Comparison of ENCODE assay signal across 20 mouse cellular contexts in genomic region chr15:102401278-102401677, GRCm38 (mm10). TPM values are rescaled to one million over a fixed set of nuclear protein-coding genes. Genes with fewer than 3 reads are reported as not detected.
A peak's percentile ranks its signal among the peaks of the same experiment; 100 is the strongest.
DNase-seq lines count a peak whose midpoint lies in the region; ATAC-seq and TF ChIP-seq lines count a peak whose summit lies in the region.
"Had no signal": no experiment of that assay in that cellular context is flagged by ENCODE, and none has a peak within 500 bp of the region (broad histone marks: within the 10 kb centered on the region; RNA-seq: fewer than 3 reads in every experiment).

No protein-coding gene starts in this region.

- H3K9me3 ChIP-seq in heart, embryonic 13.5 days = no peaks in the 10 kb centered on the region
- no peaks in the 10 kb centered on the region for H3K9me3 ChIP-seq in MEL (replicated peaks; ENCODE audit: insufficient read depth, low read length)
- H3K9me3 ChIP-seq in limb, embryonic 11.5 days (ENCODE audit: control insufficient read depth, low read length) = no peaks in the 10 kb centered on the region
- no peaks in the 10 kb centered on the region for H3K9me3 ChIP-seq in liver, postnatal 0 days (ENCODE audit: low read length)
- H3K9me3 ChIP-seq: embryonic facial prominence, embryonic 12.5 days; forebrain, embryonic 10.5 days had no signal

- H3K36me3 ChIP-seq in heart, embryonic 13.5 days = no peaks in the 10 kb centered on the region
- peaks cover 0 to 6% of the 10 kb centered on the region in 2 experiments; a peak in 2 of 4 replicates for H3K36me3 ChIP-seq in MEL (ENCODE audit: control insufficient read depth in 1 of 2, insufficient read depth in 2 of 2, low read length in 2 of 2)
- no peaks in the 10 kb centered on the region for H3K36me3 ChIP-seq in limb, embryonic 11.5 days (ENCODE audit: control insufficient read depth, insufficient read depth, low read length)
- H3K36me3 ChIP-seq in liver, postnatal 0 days (replicated peaks; ENCODE audit: insufficient read depth, low read length) = no peaks in the 10 kb centered on the region
- H3K36me3 ChIP-seq: embryonic facial prominence, embryonic 12.5 days; forebrain, embryonic 10.5 days had no signal

- H3K4me2 ChIP-seq in heart, embryonic 13.5 days = no peak overlapping the region
- no peak overlapping the region for H3K4me2 ChIP-seq in limb, embryonic 11.5 days (ENCODE audit: low read depth, severe bottlenecking)
- H3K4me2 ChIP-seq in liver, postnatal 0 days (ENCODE audit: low read depth, low read length) = no peak overlapping the region
- H3K4me2 ChIP-seq: embryonic facial prominence, embryonic 12.5 days had no signal

- H3K79me2 ChIP-seq in MEL (ENCODE audit: control insufficient read depth, insufficient read depth, low read length, poor library complexity) = peaks cover 6% of the 10 kb centered on the region; the same call in 1 of the 2 replicates

- no peak overlapping the region for H3K9ac ChIP-seq in heart, embryonic 13.5 days
- no peak overlapping the region for H3K9ac ChIP-seq in MEL (ENCODE audit: control insufficient read depth, low read depth, low read length, poor library complexity, severe bottlenecking)
- no peak overlapping the region for H3K9ac ChIP-seq in limb, embryonic 11.5 days (ENCODE audit: low read length)
- no peak overlapping the region for H3K9ac ChIP-seq in liver, postnatal 0 days (replicated peaks)
- H3K9ac ChIP-seq: embryonic facial prominence, embryonic 12.5 days had no signal

- H3K27me3 ChIP-seq in heart, embryonic 13.5 days (replicated peaks) = no peaks in the 10 kb centered on the region
- no peaks in the 10 kb centered on the region for H3K27me3 ChIP-seq in MEL (ENCODE audit: control insufficient read depth in 1 of 2, insufficient read depth in 2 of 2, low read length in 2 of 2)
- no peaks in the 10 kb centered on the region for H3K27me3 ChIP-seq in limb, embryonic 11.5 days (ENCODE audit: control insufficient read depth, insufficient read depth, low read length)
- no peaks in the 10 kb centered on the region for H3K27me3 ChIP-seq in liver, postnatal 0 days (ENCODE audit: insufficient read depth, low read length)
- H3K27me3 ChIP-seq: embryonic facial prominence, embryonic 12.5 days had no signal

- H3K27ac ChIP-seq in heart, embryonic 13.5 days (replicated peaks) = peak overlapping the region; percentile 95
- no peak overlapping the region for H3K27ac ChIP-seq in MEL (ENCODE audit: control insufficient read depth, low read depth, low read length)
- 0 out of 2 replicates have a peak overlapping the region, but pooled peaks have one; percentile 30 for H3K27ac ChIP-seq in limb, embryonic 11.5 days (replicated peaks; ENCODE audit: low read depth, low read length)
- H3K27ac ChIP-seq in liver, postnatal 0 days (ENCODE audit: low read depth) = peak overlapping the region; percentile 93
- H3K27ac ChIP-seq: forebrain, embryonic 10.5 days had no signal

- 44% methylated on average over 2 of the region's 2 CpGs for WGBS in heart, embryonic 13.5 days
- 83% methylated on average over 2 of the region's 2 CpGs for WGBS in limb, embryonic 11.5 days
- 59% methylated on average over 2 of the region's 2 CpGs for WGBS in liver, postnatal 0 days (ENCODE audit: insufficient replicate concordance)

- DNase-seq in heart, postnatal 36 days = no peak
- peak; percentile 53 for DNase-seq in MEL (ENCODE audit: low read depth, low spot score)
- no peak for DNase-seq in limb, embryonic 11.5 days (ENCODE audit: low spot score)
- DNase-seq in liver, postnatal 0 days = no peak
- DNase-seq in cerebellum, adult 18-20 months = no peak
- no peak for DNase-seq in right cerebral cortex, postnatal 36 days (ENCODE audit: low spot score in 2 of 2)
- DNase-seq: cerebellum, postnatal 36 days; heart, postnatal 14 days; kidney, adult 18-20 months; kidney, postnatal 14 days; layer of hippocampus, adult 9-11 months; lung, adult 2 months; thymus, postnatal 25 days had no signal

- TF ChIP-seq EP300 in MEL (IDR thresholded peaks at IDR 0.05; ENCODE audit: low read depth in 1 of 2, low read length in 2 of 2) = peak; percentile 23 to 54; a peak in 2 of 4 replicates
- no peak for TF ChIP-seq EP300 in liver, postnatal 0 days (IDR thresholded peaks at IDR 0.05; ENCODE audit: low read depth)

- no peak for TF ChIP-seq POLR2A in MEL (IDR thresholded peaks at IDR 0.05; ENCODE audit: control insufficient read depth in 1 of 2, insufficient read depth in 1 of 2, low read depth in 1 of 2, low read length in 2 of 2, poor library complexity in 1 of 2)

- H3K4me3 ChIP-seq in heart, embryonic 13.5 days = no peak overlapping the region
- no peak overlapping the region for H3K4me3 ChIP-seq in MEL (ENCODE audit: control insufficient read depth in 1 of 2, insufficient read depth in 1 of 2, low read depth in 2 of 2, low read length in 2 of 2)
- no peak overlapping the region for H3K4me3 ChIP-seq in limb, embryonic 11.5 days (ENCODE audit: low read depth, low read length)
- no peak overlapping the region for H3K4me3 ChIP-seq in liver, postnatal 0 days (ENCODE audit: low read depth, low read length)
- H3K4me3 ChIP-seq: embryonic facial prominence, embryonic 12.5 days; forebrain, embryonic 10.5 days had no signal

- no peak for TF ChIP-seq RAD21 in MEL (IDR thresholded peaks at IDR 0.05; ENCODE audit: low read depth, low read length)

- intact Hi-C loops in heart, postnatal 36 days (cut with DNase I) = loop anchor here (5.0 kb wide), 1 partner anchor 111 kb away; no protein-coding TSS in a partner anchor

- ATAC-seq in heart, embryonic 13.5 days (ENCODE audit: extremely low read depth, insufficient number of reproducible peaks, low FRiP score, low TSS enrichment) = no peak
- no peak for ATAC-seq in limb, embryonic 11.5 days (ENCODE audit: insufficient number of reproducible peaks, low FRiP score, low TSS enrichment, low read depth)
- ATAC-seq in liver, postnatal 0 days = no peak
- ATAC-seq: activated CD4-positive, CD25-positive, alpha-beta regulatory T cell, adult 4 months; hindbrain, postnatal 0 days had no signal

- peaks cover 31% of the 10 kb centered on the region for H3K4me1 ChIP-seq in heart, embryonic 13.5 days
- peaks cover 4 to 12% of the 10 kb centered on the region in 2 experiments for H3K4me1 ChIP-seq in MEL (ENCODE audit: control insufficient read depth in 1 of 2, insufficient read depth in 2 of 2, low read length in 2 of 2)
- H3K4me1 ChIP-seq in limb, embryonic 11.5 days (ENCODE audit: control insufficient read depth, insufficient read depth, low read length) = peaks cover 8% of the 10 kb centered on the region
- H3K4me1 ChIP-seq in liver, postnatal 0 days (ENCODE audit: insufficient read depth) = peaks cover 28% of the 10 kb centered on the region

- TF ChIP-seq CTCF in MEL (IDR thresholded peaks at IDR 0.05 in 2 of 3, conservative IDR thresholded peaks at IDR 0.05 in 1 of 3; ENCODE audit: control insufficient read depth in 1 of 3, insufficient read depth in 1 of 3, low read depth in 2 of 3, low read length in 3 of 3, poor library complexity in 1 of 3, severe bottlenecking in 1 of 3) = no peak
- TF ChIP-seq CTCF in liver, postnatal 0 days (IDR thresholded peaks at IDR 0.05; ENCODE audit: low read depth) = no peak

TF ChIP-seq in MEL, 35 proteins besides CTCF, POLR2A, EP300 and RAD21 (continues in another document):
- no peak for TF ChIP-seq SIN3A (IDR thresholded peaks at IDR 0.05; ENCODE audit: low read length)

RNA-seq across cellular contexts. Expression of gene Sp1, which starts 4.7 kb away (rescaled TPM):
- 4.3 and 4.6 TPM in 2 replicates for polyA plus RNA-seq in heart, embryonic 13.5 days (2015; fragmentation: Nextera tagmentation; extraction: Ambion mirVana)
- 10 to 100 TPM; 45.7 to 49.1 TPM for total RNA-seq in heart, postnatal 36 days (2021)
- 16.3 and 22.0 TPM in 2 replicates for total RNA-seq in MEL (2012; rRNA removed)
- 10 to 100 TPM; 47.2 to 92.3 TPM for polyA plus RNA-seq in MEL (2012; ENCODE audit: insufficient read depth in 1 of 2, insufficient read length in 2 of 2, low read depth in 1 of 2, low replicate concordance in 2 of 2, missing spikeins in 1 of 2)
- 11.8 and 13.3 TPM in 2 replicates for polyA plus RNA-seq in limb, embryonic 11.5 days (2014; fragmentation: Nextera tagmentation; extraction: Ambion mirVana)
- 2.8 and 2.9 TPM in 2 replicates for polyA plus RNA-seq in liver, postnatal 0 days (2015; fragmentation: Nextera tagmentation; extraction: Ambion mirVana)

RNA-seq across cellular contexts. Expression of gene Sp7, which starts 34.3 kb away (rescaled TPM):
- polyA plus RNA-seq in heart, embryonic 13.5 days (2015; fragmentation: Nextera tagmentation; extraction: Ambion mirVana) = 0.16 and 0.19 TPM in 2 replicates
- total RNA-seq in heart, postnatal 36 days (2021) = not detected
- total RNA-seq in MEL (2012; rRNA removed) = not detected in 2 replicates
- not detected for polyA plus RNA-seq in MEL (2012; ENCODE audit: insufficient read depth in 1 of 2, insufficient read length in 2 of 2, low read depth in 1 of 2, low replicate concordance in 2 of 2, missing spikeins in 1 of 2)
- polyA plus RNA-seq in limb, embryonic 11.5 days (2014; fragmentation: Nextera tagmentation; extraction: Ambion mirVana) = 1.7 and 2.3 TPM in 2 replicates
- polyA plus RNA-seq in liver, postnatal 0 days (2015; fragmentation: Nextera tagmentation; extraction: Ambion mirVana) = not detected in 2 replicates
- total RNA-seq: heart, postnatal 14 days; megakaryocyte progenitor cell, adult 5-6 weeks had no signal
- polyA plus RNA-seq: activated CD4-positive, CD25-positive, alpha-beta regulatory T cell, adult 4 months; small intestine, adult 2 months had no signal

RNA-seq across cellular contexts. Expression of gene Amhr2, which starts 43.9 kb away (rescaled TPM):
- 0.82 and 1.4 TPM in 2 replicates for polyA plus RNA-seq in heart, embryonic 13.5 days (2015; fragmentation: Nextera tagmentation; extraction: Ambion mirVana)
- total RNA-seq in heart, postnatal 36 days (2021) = under 1 TPM; 0.16 to 0.78 TPM
- 6.9 and 8.0 TPM in 2 replicates for total RNA-seq in MEL (2012; rRNA removed)
- polyA plus RNA-seq in MEL (2012; ENCODE audit: insufficient read depth in 1 of 2, insufficient read length in 2 of 2, low read depth in 1 of 2, low replicate concordance in 2 of 2, missing spikeins in 1 of 2) = 10 to 100 TPM in 1 of 2 experiments, not detected in 1; 22.7 TPM
- not detected in 2 replicates for polyA plus RNA-seq in limb, embryonic 11.5 days (2014; fragmentation: Nextera tagmentation; extraction: Ambion mirVana)
- polyA plus RNA-seq in liver, postnatal 0 days (2015; fragmentation: Nextera tagmentation; extraction: Ambion mirVana) = 0.36 and 0.60 TPM in 2 replicates
- total RNA-seq: megakaryocyte progenitor cell, adult 5-6 weeks had no signal
- polyA plus RNA-seq: activated CD4-positive, CD25-positive, alpha-beta regulatory T cell, adult 4 months had no signal

RNA-seq across cellular contexts. Expression of gene Aaas, which starts 50.7 kb away (rescaled TPM):
- polyA plus RNA-seq in heart, embryonic 13.5 days (2015; fragmentation: Nextera tagmentation; extraction: Ambion mirVana) = 54.0 and 58.1 TPM in 2 replicates
- 10 to 100 TPM; 12.5 to 12.8 TPM for total RNA-seq in heart, postnatal 36 days (2021)
- 48.7 and 61.5 TPM in 2 replicates for total RNA-seq in MEL (2012; rRNA removed)
- 100 to 1,000 TPM in 1 of 2 experiments, not detected in 1; 205 TPM for polyA plus RNA-seq in MEL (2012; ENCODE audit: insufficient read depth in 1 of 2, insufficient read length in 2 of 2, low read depth in 1 of 2, low replicate concordance in 2 of 2, missing spikeins in 1 of 2)
- polyA plus RNA-seq in limb, embryonic 11.5 days (2014; fragmentation: Nextera tagmentation; extraction: Ambion mirVana) = 115 and 116 TPM in 2 replicates
- 15.6 and 18.8 TPM in 2 replicates for polyA plus RNA-seq in liver, postnatal 0 days (2015; fragmentation: Nextera tagmentation; extraction: Ambion mirVana)

RNA-seq across cellular contexts. Expression of gene Prr13, which starts 57.5 kb away (rescaled TPM):
- polyA plus RNA-seq in heart, embryonic 13.5 days (2015; fragmentation: Nextera tagmentation; extraction: Ambion mirVana) = 93.9 and 102 TPM in 2 replicates
- 10 to 100 TPM; 19.4 to 26.1 TPM for total RNA-seq in heart, postnatal 36 days (2021)
- 15.2 and 17.3 TPM in 2 replicates for total RNA-seq in MEL (2012; rRNA removed)
- 10 to 100 TPM in 1 of 2 experiments, not detected in 1; 73.3 TPM for polyA plus RNA-seq in MEL (2012; ENCODE audit: insufficient read depth in 1 of 2, insufficient read length in 2 of 2, low read depth in 1 of 2, low replicate concordance in 2 of 2, missing spikeins in 1 of 2)
- 79.5 and 80.9 TPM in 2 replicates for polyA plus RNA-seq in limb, embryonic 11.5 days (2014; fragmentation: Nextera tagmentation; extraction: Ambion mirVana)
- polyA plus RNA-seq in liver, postnatal 0 days (2015; fragmentation: Nextera tagmentation; extraction: Ambion mirVana) = 76.0 and 77.2 TPM in 2 replicates
